Mouse (Mus musculus) left cerebral cortex, postnatal 4 days (tissue): ENCODE measurements around the gene Hhat. TPM values are rescaled to one million over a fixed set of nuclear protein-coding genes. Genes with fewer than 3 reads are reported as not detected.
A peak's percentile ranks its signal among the peaks of the same experiment; 100 is the strongest.

Experiments used
- DNase-seq: peaks from one replicate; pipeline ENCODE4 v3.0.0-alpha.2; 2022
- intact Hi-C: fragments of 180-260 bp; cut with DNase I; formaldehyde crosslinking; loops from one replicate; pipeline ENCODE4 v1.15.1; 2025
- total RNA-seq, 2 experiments: library from RNA; stranded (reverse); gene quantifications; 2 replicates each; pipeline ENCODE4 v1.2.3; 2021

Hhat gene
- total RNA-seq, 2 experiments from 2014 or later = 3.1 to 3.5 TPM

DNA sequence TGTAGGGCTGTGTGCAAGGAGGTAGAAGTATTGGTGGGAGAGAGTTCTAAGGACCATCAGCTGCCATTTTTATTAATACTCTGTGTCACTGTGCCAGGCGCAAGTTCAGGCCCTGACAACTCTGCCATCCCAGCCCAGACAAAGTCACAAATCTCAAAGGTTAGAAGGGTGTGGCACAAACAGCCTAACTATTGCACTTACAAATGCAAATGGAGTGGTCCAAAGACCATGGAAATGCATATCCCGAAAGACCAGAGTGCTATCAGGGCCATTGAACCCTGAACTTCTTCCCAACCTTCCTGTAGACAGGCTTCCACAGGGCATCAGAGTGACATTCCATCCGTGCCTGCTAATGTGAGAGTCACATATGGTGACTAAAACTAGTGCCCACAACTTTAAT is 255.7 kb downstream of the Hhat start:
- no peak for DNase-seq
- intact Hi-C loops = no loop called here

- DNase-seq = no peak
- intact Hi-C loops = no loop called here
Observed at GRCm38 (mm10) chr1:192512821-192513220, 258.2 kb downstream of the Hhat start.

- DNase-seq = peak; percentile 66
- intact Hi-C loops = no loop called here
Observed at GRCm38 (mm10) chr1:192503651-192504050, 267.4 kb downstream of the Hhat start.

- intact Hi-C loops = no loop called here
- DNase-seq = no peak
Observed at GRCm38 (mm10) chr1:192502835-192503234, 268.2 kb downstream of the Hhat start.

DNA sequence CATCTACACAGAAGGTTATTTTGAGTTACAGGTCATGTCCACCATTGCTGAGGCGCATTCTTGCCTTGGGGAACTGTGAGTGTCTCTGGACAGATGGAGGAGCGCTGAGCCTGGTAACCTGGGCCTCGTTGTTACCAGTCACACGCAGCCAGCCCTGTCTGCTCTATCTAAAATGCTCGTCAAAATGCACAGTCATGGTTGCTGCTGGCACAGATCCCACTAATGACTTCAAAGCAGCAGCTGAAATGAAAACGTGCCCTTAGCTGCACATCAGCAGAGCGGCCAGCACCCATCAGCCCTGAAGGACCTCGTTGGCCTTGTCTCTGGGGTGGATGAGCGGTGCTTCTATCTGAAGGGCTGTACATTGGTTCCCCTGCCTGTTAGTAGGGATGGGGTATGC is 269.0 kb downstream of the Hhat start:
- DNase-seq = no peak
- intact Hi-C loops = no loop called here

DNA sequence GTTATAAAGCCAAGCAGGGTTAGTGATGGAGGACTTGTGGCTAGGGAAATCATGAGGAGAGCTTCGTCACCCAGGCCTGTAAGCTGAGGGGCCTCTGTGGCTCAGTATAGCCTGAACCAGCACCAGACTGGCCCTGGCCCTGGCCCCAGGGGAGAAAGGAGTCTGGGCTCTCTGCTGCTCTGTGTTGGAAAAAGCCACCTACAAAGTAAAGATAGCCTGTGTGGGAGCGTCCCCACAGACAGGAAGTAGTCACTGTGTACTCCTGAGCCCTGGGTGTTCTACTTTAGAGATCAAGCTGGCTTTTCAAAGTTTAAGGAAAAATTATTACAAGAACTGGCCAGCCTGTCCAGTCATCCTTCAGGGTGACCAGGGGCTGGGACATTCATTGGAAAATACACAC is 273.5 kb downstream of the Hhat start:
- intact Hi-C loops = no loop called here
- DNase-seq = no peak

- no peak for DNase-seq
Observed at GRCm38 (mm10) chr1:192489908-192490825, 280.9 kb downstream of the Hhat start.

GRCm38 (mm10) chr1:192487571-192487970 is 283.5 kb downstream of the Hhat start:
- no peak for DNase-seq
- intact Hi-C loops = no loop called here

More at GRCm38 (mm10) chr1:192489908-192490825, 280.9 kb downstream of the Hhat start:
- intact Hi-C loops = no loop called here

DNA sequence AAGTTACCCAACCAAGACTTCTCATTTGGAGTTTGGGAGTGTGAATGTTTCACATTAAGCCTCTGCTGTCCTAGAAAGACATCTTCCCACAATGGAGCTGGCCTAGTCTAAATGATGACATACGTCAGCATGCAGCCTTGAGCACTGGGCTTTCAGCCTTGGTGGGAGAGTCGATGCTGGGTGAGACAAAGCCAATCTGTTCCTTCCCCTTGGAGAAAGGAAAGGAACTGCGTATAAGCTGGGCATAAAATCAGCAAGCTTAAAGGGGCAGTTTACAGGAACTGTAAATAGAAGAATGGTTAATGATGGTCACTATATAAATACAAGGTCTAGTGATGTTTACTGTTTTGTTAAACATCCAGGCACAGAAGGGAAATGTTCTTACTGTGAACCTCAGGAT is 286.0 kb downstream of the Hhat start:
- intact Hi-C loops = no loop called here
- DNase-seq = no peak

DNA sequence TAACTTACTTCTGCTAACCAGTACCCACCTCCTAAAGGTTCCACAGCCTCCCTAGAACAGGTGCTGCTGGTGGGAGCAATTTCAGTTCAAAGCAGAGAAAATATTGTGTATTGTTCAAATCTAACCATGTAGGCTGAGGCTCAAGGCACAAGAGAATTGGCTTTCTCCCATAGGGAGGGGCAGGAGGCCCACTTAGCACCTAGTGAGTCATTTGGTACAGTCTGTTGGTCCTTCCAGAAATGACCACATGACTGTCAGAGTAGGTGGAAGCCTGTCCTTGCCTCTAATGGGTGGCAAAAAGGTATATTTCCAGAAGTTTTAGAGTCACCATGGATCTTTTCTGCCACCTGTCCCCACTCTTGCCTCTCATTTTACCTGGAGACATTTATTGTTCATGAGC is 289.6 kb downstream of the Hhat start:
- intact Hi-C loops = no loop called here
- DNase-seq = no peak

DNA sequence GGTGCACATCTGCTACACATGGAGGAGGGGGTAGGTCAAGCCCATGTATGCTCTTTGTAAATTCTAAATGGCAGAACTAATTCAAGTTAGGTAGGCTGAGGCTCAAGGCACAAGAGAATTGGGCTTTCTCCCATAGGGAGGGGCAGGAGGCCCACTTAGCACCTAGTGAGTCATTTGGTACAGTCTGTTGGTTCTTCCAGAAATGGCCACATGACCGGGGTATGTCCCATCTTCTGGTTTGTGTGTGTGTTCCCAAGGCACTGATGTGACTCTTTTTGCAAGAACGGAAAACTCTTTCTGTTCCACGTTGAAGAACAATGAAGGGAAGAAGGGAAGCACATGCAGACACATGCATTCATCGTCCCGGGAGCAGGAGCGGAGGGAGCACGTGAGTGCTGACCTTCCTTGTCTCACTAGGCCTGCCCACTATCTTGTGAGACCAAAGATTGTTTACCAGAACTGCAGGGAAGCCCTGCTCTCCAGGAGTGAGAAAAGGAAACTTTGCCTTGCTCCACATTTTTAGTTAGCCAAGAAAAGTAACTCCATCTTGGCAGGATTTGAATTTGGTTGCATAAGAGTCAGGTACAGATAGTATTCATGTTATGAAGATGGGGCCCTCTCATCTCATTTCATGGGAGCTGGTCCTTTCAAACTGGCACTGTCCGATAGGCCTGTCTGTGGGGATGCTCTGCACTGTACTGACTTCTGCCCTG is 290.8 kb downstream of the Hhat start:
- intact Hi-C loops = no loop called here
- DNase-seq = no peak

DNA sequence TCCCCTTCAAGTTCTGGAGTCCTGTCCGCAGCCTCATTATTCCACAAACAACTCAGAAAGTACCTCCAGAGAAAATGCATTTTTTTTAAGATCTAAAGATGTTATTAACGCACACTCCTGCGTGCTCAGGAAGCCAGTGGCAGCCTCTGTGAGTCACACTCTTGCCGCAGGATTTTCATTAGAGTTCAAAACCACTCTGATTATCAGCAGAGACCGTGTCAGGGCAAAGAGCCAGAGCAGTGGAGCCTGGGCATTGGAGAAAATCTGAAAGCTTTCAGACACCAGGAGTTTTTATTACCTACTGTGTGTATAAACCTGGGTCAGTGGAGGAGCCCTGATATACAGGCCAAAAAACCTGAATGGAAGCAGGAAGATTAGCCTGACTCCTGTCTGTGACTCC is 292.8 kb downstream of the Hhat start:
- intact Hi-C loops = no loop called here
- DNase-seq = no peak

DNA sequence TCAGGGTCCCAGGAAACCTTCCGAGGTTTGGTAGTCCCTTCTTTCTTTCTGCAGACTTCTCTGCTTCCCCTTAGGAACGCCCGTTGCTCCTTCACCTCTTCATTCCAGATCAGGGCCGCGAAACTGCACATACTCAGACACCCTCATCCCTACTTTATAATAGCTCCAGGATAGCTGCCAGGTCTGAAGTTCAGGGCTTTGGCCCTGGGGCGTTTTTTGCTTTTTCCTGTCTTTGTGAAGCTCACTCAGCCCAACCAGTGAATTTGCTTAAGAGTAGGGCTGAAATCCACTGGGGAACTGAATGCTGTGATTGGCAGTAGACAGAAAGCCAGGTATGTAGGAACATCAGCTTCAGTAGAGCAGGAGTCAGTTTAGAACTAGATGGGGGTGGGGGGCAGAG is 293.5 kb downstream of the Hhat start:
- no peak for DNase-seq
- intact Hi-C loops = no loop called here

DNA sequence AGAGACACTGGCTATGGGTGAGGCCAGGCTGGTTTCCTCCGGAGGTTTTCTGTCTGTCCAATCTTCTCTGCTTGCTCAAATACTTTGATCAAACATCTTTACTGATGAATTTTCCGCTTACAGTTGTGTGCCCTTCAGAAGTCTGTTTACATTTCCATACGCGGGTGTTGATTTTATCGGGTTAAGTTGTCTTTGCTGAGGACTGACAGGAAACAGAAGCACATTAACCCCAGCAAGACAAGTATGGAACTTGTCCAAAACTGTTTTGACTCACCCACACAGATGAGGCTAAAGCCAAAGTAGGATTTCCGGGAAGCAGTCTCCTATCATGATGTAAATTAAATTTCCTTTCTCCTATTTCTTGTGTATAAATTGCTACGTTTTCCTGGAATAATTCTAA is 294.3 kb downstream of the Hhat start:
- intact Hi-C loops = no loop called here
- DNase-seq = no peak

GRCm38 (mm10) chr1:192473134-192473533 is 297.9 kb downstream of the Hhat start:
- intact Hi-C loops = no loop called here
- no peak for DNase-seq

DNA sequence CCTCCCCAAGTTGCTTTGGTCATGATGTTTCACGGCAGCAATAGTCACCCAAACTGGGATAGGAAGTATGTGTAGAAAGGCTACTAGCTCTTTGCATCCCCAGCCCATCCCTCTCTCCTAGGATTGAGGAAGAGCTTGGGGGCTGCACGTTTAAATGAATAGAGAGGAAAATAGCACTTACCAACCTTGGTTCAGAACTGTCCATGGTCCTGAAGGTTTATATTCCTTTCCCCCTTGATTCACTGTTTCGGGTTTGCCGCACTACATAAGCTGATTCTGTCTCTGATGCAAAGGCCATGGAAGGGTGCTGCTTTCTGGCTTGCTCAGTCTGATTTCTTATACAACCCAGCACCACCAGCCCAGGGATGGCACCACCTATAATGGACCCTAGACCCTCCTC is 298.7 kb downstream of the Hhat start:
- intact Hi-C loops = no loop called here

GRCm38 (mm10) chr1:192463732-192464131 is 307.3 kb downstream of the Hhat start:
- no peak for DNase-seq

More for the DNA sequence above, 298.7 kb downstream of the Hhat start:
- DNase-seq = no peak

GRCm38 (mm10) chr1:192457526-192458206 is 313.4 kb downstream of the Hhat start:
- intact Hi-C loops = no loop called here
- DNase-seq = peak; percentile 27

More at GRCm38 (mm10) chr1:192463732-192464131, 307.3 kb downstream of the Hhat start:
- intact Hi-C loops = no loop called here

DNA sequence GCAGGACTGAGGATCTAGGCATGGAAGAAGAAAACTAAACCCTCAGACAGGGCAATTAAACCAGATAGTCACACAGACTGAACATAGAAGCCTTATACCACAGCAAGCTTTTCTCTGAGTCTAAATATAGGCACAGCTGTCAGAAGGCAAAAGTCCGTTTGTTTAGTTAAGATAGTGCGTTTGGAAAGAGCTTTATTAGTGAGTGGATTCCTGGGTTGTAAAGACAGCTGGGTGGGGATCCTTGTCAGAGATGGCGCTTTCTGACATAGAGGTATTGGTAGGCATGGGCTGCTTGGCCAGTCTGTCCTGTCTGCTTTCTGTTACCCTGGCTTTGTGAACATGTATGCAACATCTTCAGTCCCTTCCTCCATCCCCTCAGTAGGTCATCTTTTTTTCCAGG is 314.0 kb downstream of the Hhat start:
- intact Hi-C loops = no loop called here
- no peak for DNase-seq

DNA sequence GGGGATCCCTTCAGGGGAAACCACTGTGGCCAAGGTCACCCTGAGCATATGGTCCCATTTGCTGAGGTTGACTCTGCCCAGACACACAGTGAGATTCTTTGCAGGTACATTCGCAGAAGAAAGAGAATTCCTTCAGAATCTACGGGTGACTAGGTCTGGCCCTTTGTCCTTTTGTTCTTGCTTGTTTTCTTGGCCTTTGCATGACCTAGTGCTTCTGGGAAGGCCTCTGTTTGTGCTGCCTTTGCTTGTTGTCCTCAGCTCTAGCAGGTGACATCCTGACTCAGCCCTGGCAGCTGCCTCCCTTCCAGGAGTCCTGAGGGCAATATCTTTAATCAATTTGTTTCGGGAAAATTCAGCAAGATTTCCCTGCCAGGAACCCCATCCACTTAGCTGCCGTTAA is 316.0 kb downstream of the Hhat start:
- intact Hi-C loops = no loop called here

GRCm38 (mm10) chr1:192454501-192454900 is 316.5 kb downstream of the Hhat start:
- intact Hi-C loops = no loop called here
- no peak for DNase-seq

More for the DNA sequence above, 316.0 kb downstream of the Hhat start:
- no peak for DNase-seq
